Mouse (Mus musculus) C2C12 (cell line): ENCODE measurements around the gene Hs6st3. TPM values are rescaled to one million over a fixed set of nuclear protein-coding genes. Genes with fewer than 3 reads are reported as not detected.

ENCODE experiments used
- H3K27me3 ChIP-seq: one replicate; pipeline ENCODE4 v1.6.1; 2011; ENCODE audit not compliant: control insufficient read depth, insufficient read depth, insufficient read length
- H3K36me3 ChIP-seq: one replicate; pipeline ENCODE4 v1.6.1; 2011; ENCODE audit not compliant: control insufficient read depth, insufficient read depth
- H3K4me3 ChIP-seq: one replicate; pipeline ENCODE4 v1.5.1; 2011; ENCODE audit warnings: mild to moderate bottlenecking, control low read depth; ENCODE audit not compliant: poor library complexity, insufficient read depth, severe bottlenecking
- H3K79me2 ChIP-seq: one replicate; pipeline ENCODE4 v1.6.1; 2011; ENCODE audit not compliant: control insufficient read depth, insufficient read depth
- H3K79me3 ChIP-seq: one replicate; pipeline ENCODE4 v1.6.1; 2011; ENCODE audit warnings: low read depth, control low read depth
- H3ac ChIP-seq: one replicate; pipeline ENCODE3; 2011; ENCODE audit warnings: low read depth; ENCODE audit not compliant: control insufficient read depth, insufficient read length
- CEBPB ChIP-seq: IDR thresholded peaks from one replicate; pipeline ENCODE4 v1.6.1; 2011; ENCODE audit warnings: low read depth, mild to moderate bottlenecking, control low read depth, moderate library complexity
- CTCF ChIP-seq: IDR thresholded peaks from one replicate; pipeline ENCODE4 v1.5.1; 2011; ENCODE audit not compliant: control insufficient read depth, insufficient read depth, insufficient read length
- FOSL1 ChIP-seq: IDR thresholded peaks from one replicate; pipeline ENCODE4 v1.8.0; 2011; ENCODE audit warnings: mild to moderate bottlenecking, low read length; ENCODE audit not compliant: poor library complexity, insufficient read depth, severe bottlenecking
- MAX ChIP-seq: IDR thresholded peaks from one replicate; pipeline ENCODE4 v1.6.1; 2011; ENCODE audit warnings: mild to moderate bottlenecking, control low read depth
- MYOD1 ChIP-seq: IDR thresholded peaks from one replicate; pipeline ENCODE4 v1.6.1; 2011; ENCODE audit warnings: low read depth; ENCODE audit not compliant: control insufficient read depth, insufficient read length
- MYOG ChIP-seq: IDR thresholded peaks from one replicate; pipeline ENCODE4 v1.6.1; 2011; ENCODE audit not compliant: control insufficient read depth, insufficient read length; ENCODE audit errors: extremely low read depth
- USF1 ChIP-seq: IDR thresholded peaks from one replicate; pipeline ENCODE4 v1.6.1; 2011; ENCODE audit warnings: low read depth, mild to moderate bottlenecking, control low read depth, moderate library complexity
- polyA plus RNA-seq: library from polyadenylated mRNA; unstranded; fragments of >200 nt; fragmentation: generic; extraction: Trizol; gene quantifications from one replicate; pipeline ENCODE4 v1.2.1, GENCODE M21; 2012; ENCODE audit warnings: missing spikeins

Hs6st3 gene
- polyA plus RNA-seq, 1 experiment: not detected

DNA sequence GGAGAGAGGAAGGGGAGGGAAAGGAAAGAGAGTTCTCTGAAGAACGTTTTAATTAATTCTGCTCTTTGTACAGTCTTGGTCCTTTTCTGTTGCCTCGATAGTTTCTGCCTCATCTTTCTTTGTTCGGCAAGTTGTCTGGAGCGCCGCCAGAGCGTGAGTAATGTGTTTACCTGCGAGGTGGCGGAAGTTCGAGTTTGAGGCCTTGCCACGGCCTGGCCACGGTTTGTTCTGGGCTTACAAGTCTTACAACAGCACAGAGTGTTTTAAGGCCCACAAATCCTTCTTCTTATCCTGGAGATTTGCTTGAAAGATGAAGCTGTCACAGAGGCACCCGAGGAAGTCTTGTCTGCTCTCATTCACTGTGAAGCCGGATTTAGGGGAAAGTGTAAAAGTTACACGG is 466.2 kb downstream of the Hs6st3 start:
- TF ChIP-seq MAX (no peak), MYOD1 (no peak), CEBPB (no peak), FOSL1 (no peak), CTCF (no peak), USF1 (no peak), MYOG (no peak)
- H3K27me3 ChIP-seq: no peaks in the 10 kb centered on the region
- H3K36me3 ChIP-seq: no peaks in the 10 kb centered on the region
- H3ac ChIP-seq: no peak overlapping the region
- no peaks in the 10 kb centered on the region for H3K79me2 ChIP-seq
- no peaks in the 10 kb centered on the region for H3K79me3 ChIP-seq
- H3K4me3 ChIP-seq: no peak overlapping the region

DNA sequence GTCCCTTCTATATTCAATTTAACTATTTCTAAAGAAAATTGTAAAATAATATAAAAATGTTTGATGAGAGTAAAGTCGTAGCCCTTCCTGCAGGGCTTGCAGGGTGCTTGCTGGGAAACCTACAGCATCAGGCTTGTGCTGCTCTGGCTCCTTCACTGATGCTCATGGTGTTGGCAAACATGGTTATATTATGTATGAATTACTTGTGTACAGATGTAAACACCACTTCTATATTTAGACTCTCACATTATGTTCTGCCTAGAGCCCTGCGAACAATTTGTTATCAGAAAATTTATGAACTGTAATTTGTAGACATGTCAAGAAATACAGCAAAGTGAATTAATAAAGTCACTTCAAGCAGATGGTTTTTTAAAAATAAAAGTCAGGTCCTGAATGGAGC is 474.7 kb downstream of the Hs6st3 start:
- TF ChIP-seq CTCF (no peak), MYOG (no peak), CEBPB (no peak), USF1 (no peak), FOSL1 (no peak), MAX (no peak), MYOD1 (no peak)
- Histone ChIP-seq H3K79me2 (no peaks in the 10 kb centered on the region), H3K36me3 (no peaks in the 10 kb centered on the region), H3K79me3 (no peaks in the 10 kb centered on the region), H3K27me3 (no peaks in the 10 kb centered on the region), H3ac (no peak overlapping the region), H3K4me3 (no peak overlapping the region)

DNA sequence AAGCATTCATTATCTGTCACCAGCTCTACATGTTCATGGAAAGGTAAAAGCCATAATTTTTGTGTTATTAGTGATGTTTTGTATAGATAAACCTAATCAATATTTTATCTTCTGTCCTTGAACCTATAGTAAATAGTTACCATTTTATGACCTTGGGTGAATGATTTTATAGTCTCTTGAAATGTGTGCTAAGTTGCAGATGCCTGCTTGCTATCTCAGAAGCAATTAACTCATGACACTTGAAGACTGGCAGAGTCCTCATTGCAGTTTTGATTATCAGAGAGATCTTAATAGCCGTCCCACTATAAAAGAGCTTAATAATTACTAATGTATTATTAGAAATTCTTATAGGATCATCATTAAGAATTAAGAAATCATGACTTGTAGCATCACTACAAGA is 491.0 kb downstream of the Hs6st3 start:
- Histone ChIP-seq H3K4me3 (no peak overlapping the region), H3K27me3 (no peaks in the 10 kb centered on the region), H3ac (no peak overlapping the region), H3K79me3 (no peaks in the 10 kb centered on the region), H3K79me2 (no peaks in the 10 kb centered on the region), H3K36me3 (no peaks in the 10 kb centered on the region)
- no peak for TF ChIP-seq MYOD1
- no peak for TF ChIP-seq CEBPB
- TF ChIP-seq MYOG: no peak
- no peak for TF ChIP-seq USF1
- no peak for TF ChIP-seq CTCF
- no peak for TF ChIP-seq MAX
- TF ChIP-seq FOSL1: no peak

DNA sequence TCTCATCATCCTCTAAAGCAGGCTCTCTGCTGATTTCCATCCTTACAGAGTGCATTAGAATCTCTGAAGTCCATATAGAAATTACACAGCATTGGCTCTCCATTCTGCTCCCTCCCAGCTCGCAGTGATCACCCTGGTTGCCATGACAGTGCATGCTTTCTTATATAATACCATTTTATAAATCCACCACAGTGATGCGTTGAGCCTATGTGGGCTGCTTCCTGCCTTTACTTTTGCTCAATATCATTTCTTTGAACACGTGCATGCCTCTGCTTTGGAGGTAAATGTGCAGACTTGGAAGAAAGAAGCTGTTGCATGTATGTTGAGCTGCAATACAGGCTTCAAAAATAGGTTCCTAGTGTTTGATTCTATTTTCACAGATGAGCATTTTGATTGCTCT is 494.9 kb downstream of the Hs6st3 start:
- H3K79me2 ChIP-seq: no peaks in the 10 kb centered on the region
- no peak overlapping the region for H3K4me3 ChIP-seq
- no peaks in the 10 kb centered on the region for H3K36me3 ChIP-seq
- no peak overlapping the region for H3ac ChIP-seq
- no peaks in the 10 kb centered on the region for H3K27me3 ChIP-seq
- H3K79me3 ChIP-seq: no peaks in the 10 kb centered on the region
- TF ChIP-seq FOSL1 (no peak), USF1 (no peak), MYOG (no peak), MAX (no peak), CTCF (no peak), MYOD1 (no peak), CEBPB (no peak)

DNA sequence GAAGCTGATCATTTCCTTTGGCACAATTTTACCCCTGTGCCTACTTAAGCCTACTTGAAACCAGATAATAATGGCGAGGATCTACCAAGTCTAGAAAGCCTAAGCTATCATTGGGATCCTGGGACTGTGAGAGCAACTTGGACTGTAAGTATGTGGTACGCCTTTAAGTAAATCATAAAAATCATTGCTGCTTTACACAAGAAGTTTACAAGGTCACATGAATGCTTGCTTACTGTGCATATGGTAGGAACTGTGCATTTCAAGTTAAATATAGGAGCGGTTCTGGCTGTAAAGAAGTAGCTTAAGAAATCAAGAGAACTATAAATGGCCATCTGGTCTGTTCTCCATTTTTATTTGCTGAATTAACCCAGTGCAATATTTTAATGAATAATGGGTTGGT is 495.5 kb downstream of the Hs6st3 start:
- no peaks in the 10 kb centered on the region for H3K36me3 ChIP-seq
- no peaks in the 10 kb centered on the region for H3K79me3 ChIP-seq
- no peak overlapping the region for H3K4me3 ChIP-seq
- H3K27me3 ChIP-seq: no peaks in the 10 kb centered on the region
- H3K79me2 ChIP-seq: no peaks in the 10 kb centered on the region
- H3ac ChIP-seq: no peak overlapping the region
- no peak for TF ChIP-seq FOSL1
- no peak for TF ChIP-seq CEBPB
- no peak for TF ChIP-seq CTCF
- no peak for TF ChIP-seq MYOG
- TF ChIP-seq MAX: no peak
- TF ChIP-seq MYOD1: no peak

DNA sequence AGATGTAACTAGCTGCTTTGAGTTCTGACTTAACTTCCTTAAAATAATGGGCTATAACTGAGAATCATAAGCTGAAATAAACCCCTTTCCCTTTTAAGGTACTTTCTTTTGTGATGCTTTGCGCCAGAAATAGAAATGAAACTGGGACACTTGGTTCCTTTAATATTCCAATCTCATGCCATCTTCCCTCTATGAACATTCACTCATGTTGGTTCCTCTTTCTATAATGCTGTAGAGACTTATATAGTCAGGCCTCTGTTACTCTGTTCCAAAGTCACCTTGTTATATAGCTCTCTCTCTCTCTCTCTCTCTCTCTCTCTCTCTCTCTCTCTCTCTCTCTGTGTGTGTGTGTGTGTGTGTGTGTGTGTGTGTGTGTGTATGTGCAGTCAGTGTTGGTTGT is 504.7 kb downstream of the Hs6st3 start:
- Histone ChIP-seq H3K79me2 (no peaks in the 10 kb centered on the region), H3ac (no peak overlapping the region), H3K36me3 (no peaks in the 10 kb centered on the region), H3K27me3 (no peaks in the 10 kb centered on the region), H3K79me3 (no peaks in the 10 kb centered on the region), H3K4me3 (no peak overlapping the region)
- TF ChIP-seq MYOG (no peak), MYOD1 (no peak)
